Mouse (Mus musculus): ENCODE measurements around the gene Abhd2. TPM values are rescaled to one million over a fixed set of nuclear protein-coding genes. Genes with fewer than 3 reads are reported as not detected.

Abhd2 gene
- polyA plus RNA-seq, 1 experiment = 32.5 TPM

DNA sequence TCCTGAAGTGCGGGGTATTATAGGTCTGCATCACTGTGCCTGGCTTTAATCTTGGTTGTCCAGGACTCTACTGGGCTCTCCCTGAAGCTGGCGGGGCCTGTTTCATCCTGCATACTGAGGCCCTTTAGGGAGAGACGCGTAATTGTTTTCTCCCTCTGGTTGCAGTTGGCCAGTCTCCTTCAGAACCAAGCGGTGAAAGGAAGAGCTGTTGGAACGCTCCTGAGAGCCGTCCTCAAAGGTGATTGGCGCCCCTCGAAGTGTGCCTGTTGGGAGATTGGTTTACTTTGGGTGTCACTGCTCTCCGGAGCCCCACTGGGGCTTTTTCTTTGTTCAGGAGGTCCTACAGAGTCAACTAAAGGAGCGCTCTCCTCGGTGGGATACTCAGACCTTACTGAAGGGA, 126.0 kb downstream of the Abhd2 start:
- no peak for TF ChIP-seq POLR2A (IDR thresholded peaks at IDR 0.05; ENCODE audit: control insufficient read depth, extremely low read depth, insufficient read depth, low read length, poor library complexity)
- no peak for TF ChIP-seq CTCF (IDR thresholded peaks at IDR 0.05; ENCODE audit: borderline replicate concordance, control insufficient read depth, extremely low read depth, insufficient read depth, low read length, poor library complexity)
- Histone ChIP-seq H3K4me1 (replicated peaks; ENCODE audit: control insufficient read depth, insufficient read depth, low read length) (peaks cover 8% of the 10 kb centered on the region; the same call in 1 of the 2 replicates), H3K4me3 (ENCODE audit: control insufficient read depth, insufficient read depth, low read length) (no peak overlapping the region), H3K27ac (ENCODE audit: control insufficient read depth, insufficient read depth, low read length) (no peak overlapping the region), H3K36me3 (ENCODE audit: control insufficient read depth, insufficient read depth, low read length) (no peaks in the 10 kb centered on the region), H3K27me3 (ENCODE audit: control insufficient read depth, insufficient read depth, low read length) (no peaks in the 10 kb centered on the region)
- WGBS = 96% methylated on average over 12 of the region's 12 CpGs
- DNase-seq = no peak

GRCm38 (mm10) chr7:79400296-79400695, 127.3 kb downstream of the Abhd2 start:
- 94% methylated on average over 3 of the region's 3 CpGs for WGBS
- no peaks in the 10 kb centered on the region for H3K36me3 ChIP-seq (ENCODE audit: control insufficient read depth, insufficient read depth, low read length)
- no peak overlapping the region for H3K4me3 ChIP-seq (ENCODE audit: control insufficient read depth, insufficient read depth, low read length)
- DNase-seq = no peak
- TF ChIP-seq POLR2A (IDR thresholded peaks at IDR 0.05; ENCODE audit: control insufficient read depth, extremely low read depth, insufficient read depth, low read length, poor library complexity) (no peak), CTCF (IDR thresholded peaks at IDR 0.05; ENCODE audit: borderline replicate concordance, control insufficient read depth, extremely low read depth, insufficient read depth, low read length, poor library complexity) (no peak)
- no peaks in the 10 kb centered on the region for H3K27me3 ChIP-seq (ENCODE audit: control insufficient read depth, insufficient read depth, low read length)
- H3K27ac ChIP-seq (ENCODE audit: control insufficient read depth, insufficient read depth, low read length) = no peak overlapping the region
- H3K4me1 ChIP-seq (replicated peaks; ENCODE audit: control insufficient read depth, insufficient read depth, low read length) = peaks cover 8% of the 10 kb centered on the region; the same call in 1 of the 2 replicates

DNA sequence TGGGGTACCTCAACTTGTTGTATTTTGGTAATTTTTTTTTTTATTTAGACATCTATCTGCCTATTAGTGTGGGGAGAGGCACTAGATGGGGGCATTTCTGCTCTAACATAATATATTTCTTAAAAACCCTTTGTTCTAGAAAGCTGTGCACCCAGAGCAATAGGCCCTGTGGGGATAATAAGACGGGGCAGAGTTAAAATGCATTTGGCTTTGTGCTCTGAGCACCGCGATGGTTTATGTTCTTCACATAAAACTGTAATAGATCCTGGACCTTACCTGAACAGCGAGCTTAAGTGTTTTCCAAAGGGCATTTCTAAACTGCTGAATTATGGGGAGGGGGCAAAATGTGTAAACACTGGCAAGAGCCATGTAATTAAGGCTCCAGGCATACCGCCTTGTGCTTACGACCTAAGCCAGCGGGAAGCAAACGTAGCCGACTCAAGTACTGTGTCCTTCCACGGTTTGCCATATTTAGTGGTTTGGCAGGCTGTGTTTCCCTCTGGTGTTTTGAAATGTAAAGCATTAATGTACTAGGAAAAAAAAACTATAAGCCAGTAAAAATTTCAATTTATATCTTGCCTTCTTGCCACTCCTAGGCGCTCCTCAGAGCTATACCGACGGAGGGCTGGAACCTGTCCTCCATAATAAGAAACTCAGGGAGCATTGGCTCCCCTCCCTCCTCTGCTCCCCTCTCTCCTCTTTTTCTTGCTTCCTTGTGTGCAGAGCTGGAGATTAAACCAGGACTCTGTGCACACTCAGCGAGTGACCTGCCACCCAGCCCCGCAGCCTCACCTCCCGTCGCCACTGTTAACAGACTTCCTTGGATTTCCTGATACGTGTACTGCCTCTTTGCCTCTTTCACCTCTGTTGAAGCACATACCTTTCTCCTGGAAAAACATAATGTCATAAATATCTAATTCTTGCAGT, 141.7 kb downstream of the Abhd2 start:
- 98% methylated on average over 18 of the region's 18 CpGs for WGBS
- Histone ChIP-seq H3K4me1 (replicated peaks; ENCODE audit: control insufficient read depth, insufficient read depth, low read length) (no peaks in the 10 kb centered on the region), H3K27ac (ENCODE audit: control insufficient read depth, insufficient read depth, low read length) (no peak overlapping the region), H3K27me3 (ENCODE audit: control insufficient read depth, insufficient read depth, low read length) (no peaks in the 10 kb centered on the region), H3K4me3 (ENCODE audit: control insufficient read depth, insufficient read depth, low read length) (no peak overlapping the region), H3K36me3 (ENCODE audit: control insufficient read depth, insufficient read depth, low read length) (peaks cover 7% of the 10 kb centered on the region; the same call in 1 of the 2 replicates)
- TF ChIP-seq POLR2A (IDR thresholded peaks at IDR 0.05; ENCODE audit: control insufficient read depth, extremely low read depth, insufficient read depth, low read length, poor library complexity) (no peak), CTCF (IDR thresholded peaks at IDR 0.05; ENCODE audit: borderline replicate concordance, control insufficient read depth, extremely low read depth, insufficient read depth, low read length, poor library complexity) (no peak)
- DNase-seq = no peak

Other genes with a start within 250 kb of the Abhd2 start
- gene Acan, start 219.7 kb upstream of the Abhd2 start, polyA plus RNA-seq (2012; rRNA removed) = 2.0 and 2.7 TPM in 2 replicates
- 0.37 and 0.43 TPM in 2 replicates for gene Hapln3, start 142.2 kb upstream of the Abhd2 start, polyA plus RNA-seq (2012; rRNA removed)
- gene Mfge8, start 124.1 kb upstream of the Abhd2 start, polyA plus RNA-seq (2012; rRNA removed) = 144 and 150 TPM in 2 replicates
- gene Rlbp1, start 113.8 kb downstream of the Abhd2 start, polyA plus RNA-seq (2012; rRNA removed) = 0.11 and 0.78 TPM in 2 replicates
- 7.8 and 10.1 TPM in 2 replicates for gene Fanci, start 118.7 kb downstream of the Abhd2 start, polyA plus RNA-seq (2012; rRNA removed)
- gene Polg, start 193.2 kb downstream of the Abhd2 start, polyA plus RNA-seq (2012; rRNA removed) = 152 and 164 TPM in 2 replicates

All from thymus, adult 2 months (tissue).